Mouse (Mus musculus) heart, postnatal 0 days (tissue): ENCODE measurements around the gene Fbxl18. TPM values are rescaled to one million over a fixed set of nuclear protein-coding genes. Genes with fewer than 3 reads are reported as not detected.
"Not testable (repeated sequence)": the region's sequence is repeated elsewhere in the genome, so short reads cannot be mapped to it uniquely, and the experiment has no call there.

Experiments used
- ATAC-seq: fragments of 200-750 bp; cut with Nextera tagmentation; 2 replicates; pipeline ENCODE4 v1.8.0; 2017; ENCODE audit warnings: low read depth, moderate number of reproducible peaks, moderate library complexity; ENCODE audit not compliant: insufficient read depth
- DNase-seq: peaks from one replicate; pipeline ENCODE4 v3.0.0-alpha.2; 2016; ENCODE audit warnings: low spot score
- H3K27ac ChIP-seq: fragments of 300-500 bp; sonication (generic); 2 replicates; pipeline ENCODE4 v1.5.1; 2014; ENCODE audit warnings: low read depth, mild to moderate bottlenecking
- H3K27me3 ChIP-seq: fragments of 300-500 bp; sonication (generic); 2 replicates; pipeline ENCODE4 v1.6.1; 2014; ENCODE audit warnings: low read length, mixed read lengths; ENCODE audit not compliant: control insufficient read depth, insufficient read depth
- H3K36me3 ChIP-seq: fragments of 300-500 bp; sonication (generic); replicated peaks from 2 replicates; pipeline ENCODE4 v1.6.1; 2014; ENCODE audit warnings: low read length, mixed read lengths; ENCODE audit not compliant: control insufficient read depth, insufficient read depth
- H3K4me1 ChIP-seq: fragments of 300-500 bp; sonication (generic); 2 replicates; pipeline ENCODE4 v1.6.1; 2014; ENCODE audit warnings: antibody characterized with exemption; ENCODE audit not compliant: control insufficient read depth, insufficient read depth
- H3K4me2 ChIP-seq: fragments of 300-500 bp; sonication (generic); 2 replicates; pipeline ENCODE4 v1.6.1; 2014; ENCODE audit warnings: low read depth, mild to moderate bottlenecking, low read length, moderate library complexity
- H3K4me3 ChIP-seq: fragments of 300-500 bp; sonication (generic); 2 replicates; pipeline ENCODE4 v1.5.1; 2014; ENCODE audit warnings: low read depth, low read length
- H3K9ac ChIP-seq: fragments of 300-500 bp; sonication (generic); replicated peaks from 2 replicates; pipeline ENCODE4 v1.6.1; 2014; ENCODE audit warnings: low read depth, low read length, mixed read lengths
- H3K9me3 ChIP-seq: fragments of 300-500 bp; sonication (generic); replicated peaks from 2 replicates; pipeline ENCODE4 v1.6.1; 2016; ENCODE audit warnings: low read length; ENCODE audit not compliant: control insufficient read depth
- CTCF ChIP-seq: IDR thresholded peaks from 2 replicates; pipeline ENCODE4 v1.5.1; 2016; ENCODE audit warnings: antibody characterized with exemption, control low read depth, low read depth
- EP300 ChIP-seq: IDR thresholded peaks from 2 replicates; pipeline ENCODE4 v1.6.1; 2016; ENCODE audit warnings: antibody characterized with exemption, low read depth
- WGBS: fragments of 180-500 bp; shearing (Covaris S2); extraction: QIAGEN DNeasy Blood & Tissue Kit; methylation state at CpG from one replicate; pipeline ENCODE4 v1.1.7; 2014; 5-methylcytosine and 5-hydroxymethylcytosine counted together
- polyA plus RNA-seq: library from polyadenylated mRNA; unstranded; fragments of >200 nt; fragmentation: Nextera tagmentation; extraction: Ambion mirVana; gene quantifications from 2 replicates; pipeline ENCODE4 v1.2.1, GENCODE M21; 2015
- total RNA-seq: library from RNA; depleted of rRNA; stranded (reverse); fragments of >200 nt; gene quantifications from 2 replicates; pipeline ENCODE4 v1.2.3, GENCODE M21; 2014; ENCODE audit warnings: low replicate concordance

Fbxl18 gene
- total and polyA plus RNA-seq, 2 experiments from 2014 or later: 7.3 to 17.8 TPM

DNA sequence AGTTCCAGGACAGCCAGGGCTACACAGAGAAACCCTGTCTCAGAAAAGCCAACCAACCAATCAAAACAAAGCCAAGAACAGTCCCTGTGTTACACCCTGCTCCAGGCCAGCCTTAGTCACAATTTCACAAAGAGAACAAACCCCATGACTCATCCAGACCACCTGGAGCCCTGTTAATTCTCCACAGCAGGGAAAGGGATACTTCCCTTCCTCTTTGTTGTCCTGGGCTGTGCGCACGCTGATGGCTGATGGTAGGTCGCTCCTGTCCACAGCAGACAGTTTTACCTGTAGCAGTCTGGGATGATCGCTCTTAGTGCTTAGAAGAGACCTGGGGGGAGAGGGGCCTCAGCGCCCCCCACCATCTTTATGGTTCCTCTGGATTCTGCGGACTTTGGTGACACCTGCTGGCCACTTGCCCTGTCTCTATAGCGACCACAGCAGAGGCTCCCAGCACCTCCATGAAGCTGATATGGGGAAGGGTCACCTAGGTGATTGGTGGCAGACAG, 53.0 kb downstream of the Fbxl18 start:
- ATAC-seq (peak; percentile 52), DNase-seq (peak; percentile 43)
- Histone ChIP-seq H3K9me3 (no peaks in the 10 kb centered on the region), H3K27ac (peak overlapping the region; percentile 58; the same call in 1 of the 2 replicates), H3K9ac (no peak overlapping the region), H3K4me1 (no peaks in the 10 kb centered on the region; the same call in 1 of the 2 replicates), H3K4me3 (no peak overlapping the region), H3K36me3 (no peaks in the 10 kb centered on the region), H3K27me3 (no peaks in the 10 kb centered on the region), H3K4me2 (no peak overlapping the region)
- TF ChIP-seq EP300 (no peak), CTCF (peak; percentile 51)
- WGBS: 40% methylated on average over 7 of the region's 7 CpGs

DNA sequence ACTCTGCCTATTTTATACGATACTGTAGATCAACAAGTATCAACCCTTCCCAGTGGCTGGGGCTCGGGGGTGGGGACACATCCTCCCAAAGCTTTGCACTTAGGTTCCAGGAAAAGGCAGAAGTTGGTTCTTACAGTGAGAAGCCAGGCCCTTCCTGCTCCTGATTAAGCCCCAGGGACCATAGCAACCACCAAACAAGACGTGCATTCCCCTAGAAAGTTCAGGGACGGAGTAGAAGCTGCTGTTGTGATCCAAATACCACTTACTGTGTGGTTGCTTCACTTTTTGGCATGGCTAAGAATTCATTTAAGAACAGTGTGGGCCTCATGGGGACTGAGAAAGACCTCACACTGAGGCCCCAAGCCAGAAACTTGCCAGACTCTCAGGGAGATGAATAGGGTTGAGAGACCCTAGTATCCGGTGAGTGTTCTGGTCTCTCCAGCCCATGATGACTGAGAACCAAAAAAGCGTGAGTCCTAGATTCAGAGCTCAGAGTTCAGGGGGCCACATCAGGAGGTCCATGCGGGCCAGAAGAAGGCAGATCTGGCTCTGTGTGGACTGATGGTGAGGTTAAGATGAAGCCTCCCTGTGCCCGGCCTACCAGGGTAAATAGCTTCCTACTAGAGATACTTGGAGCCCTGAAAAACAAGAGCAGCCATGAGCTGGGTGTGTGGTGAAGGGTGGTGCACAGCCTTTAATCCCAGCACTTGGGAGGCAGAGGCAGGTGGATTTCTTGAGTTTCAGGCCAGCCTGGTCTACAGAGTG, 53.7 kb downstream of the Fbxl18 start:
- Histone ChIP-seq H3K27ac (peak overlapping the region; percentile 58), H3K4me2 (no peak overlapping the region), H3K27me3 (no peaks in the 10 kb centered on the region), H3K9ac (no peak overlapping the region), H3K36me3 (no peaks in the 10 kb centered on the region), H3K4me3 (no peak overlapping the region), H3K9me3 (no peaks in the 10 kb centered on the region), H3K4me1 (no peaks in the 10 kb centered on the region; the same call in 1 of the 2 replicates)
- 52% methylated on average over 8 of the region's 8 CpGs for WGBS
- peak; percentile 61 for ATAC-seq
- TF ChIP-seq EP300: no peak
- no peak for TF ChIP-seq CTCF
- DNase-seq: peak; percentile 69

DNA sequence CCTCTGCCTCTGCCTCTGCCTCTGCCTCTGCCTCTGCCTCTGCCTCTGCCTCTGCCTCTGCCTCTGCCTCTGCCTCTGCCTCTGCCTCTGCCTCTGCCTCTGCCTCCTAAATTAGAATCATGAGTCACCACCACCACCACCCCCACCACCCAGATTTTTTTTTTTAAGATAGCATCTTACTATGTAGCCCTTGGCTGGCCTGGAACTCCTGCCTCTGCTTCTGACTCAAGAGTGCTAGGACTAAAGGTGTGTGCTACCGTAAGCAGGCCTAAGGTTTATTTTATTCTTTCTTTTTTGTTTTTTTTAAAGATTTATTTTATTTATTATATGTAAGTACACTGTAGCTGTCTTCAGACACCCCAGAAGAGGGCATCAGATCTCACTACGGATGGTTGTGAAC, 57.8 kb downstream of the Fbxl18 start:
- not testable (repeated sequence) for H3K27me3 ChIP-seq, H3K9ac ChIP-seq, H3K9me3 ChIP-seq, H3K4me2 ChIP-seq, H3K4me3 ChIP-seq, H3K36me3 ChIP-seq, H3K4me1 ChIP-seq, H3K27ac ChIP-seq, ATAC-seq, DNase-seq
- 92% methylated on average over 2 of the region's 2 CpGs for WGBS

DNA sequence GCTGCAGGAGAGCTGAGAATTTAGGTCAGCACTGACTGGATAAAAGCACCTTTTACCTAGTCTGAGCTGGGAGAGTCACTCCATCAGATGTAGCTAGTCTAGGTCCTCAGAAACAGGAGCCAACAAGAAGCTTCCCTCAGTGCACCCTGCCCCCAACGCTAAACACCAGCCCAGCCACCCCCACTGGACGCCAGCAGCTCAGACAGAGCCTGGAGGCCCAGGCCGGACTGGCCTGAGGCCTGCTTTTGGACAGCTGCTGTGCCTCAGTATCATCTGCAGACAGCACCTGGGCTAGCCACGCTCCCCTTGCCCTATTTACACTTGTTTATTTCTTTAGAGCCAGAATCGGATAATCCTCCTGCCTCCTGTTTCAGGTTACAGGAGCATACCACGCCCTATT, 58.3 kb downstream of the Fbxl18 start:
- Histone ChIP-seq H3K36me3 (no peaks in the 10 kb centered on the region), H3K4me3 (no peak overlapping the region), H3K4me2 (no peak overlapping the region), H3K9me3 (peaks cover under 1% of the 10 kb centered on the region; the same call in 1 of the 2 replicates), H3K27me3 (no peaks in the 10 kb centered on the region), H3K27ac (no peak overlapping the region), H3K9ac (no peak overlapping the region), H3K4me1 (no peaks in the 10 kb centered on the region; the same call in 1 of the 2 replicates)
- TF ChIP-seq CTCF: no peak
- TF ChIP-seq EP300: no peak
- DNase-seq: no peak
- WGBS: 70% methylated on average over 6 of the region's 6 CpGs
- no peak for ATAC-seq

DNA sequence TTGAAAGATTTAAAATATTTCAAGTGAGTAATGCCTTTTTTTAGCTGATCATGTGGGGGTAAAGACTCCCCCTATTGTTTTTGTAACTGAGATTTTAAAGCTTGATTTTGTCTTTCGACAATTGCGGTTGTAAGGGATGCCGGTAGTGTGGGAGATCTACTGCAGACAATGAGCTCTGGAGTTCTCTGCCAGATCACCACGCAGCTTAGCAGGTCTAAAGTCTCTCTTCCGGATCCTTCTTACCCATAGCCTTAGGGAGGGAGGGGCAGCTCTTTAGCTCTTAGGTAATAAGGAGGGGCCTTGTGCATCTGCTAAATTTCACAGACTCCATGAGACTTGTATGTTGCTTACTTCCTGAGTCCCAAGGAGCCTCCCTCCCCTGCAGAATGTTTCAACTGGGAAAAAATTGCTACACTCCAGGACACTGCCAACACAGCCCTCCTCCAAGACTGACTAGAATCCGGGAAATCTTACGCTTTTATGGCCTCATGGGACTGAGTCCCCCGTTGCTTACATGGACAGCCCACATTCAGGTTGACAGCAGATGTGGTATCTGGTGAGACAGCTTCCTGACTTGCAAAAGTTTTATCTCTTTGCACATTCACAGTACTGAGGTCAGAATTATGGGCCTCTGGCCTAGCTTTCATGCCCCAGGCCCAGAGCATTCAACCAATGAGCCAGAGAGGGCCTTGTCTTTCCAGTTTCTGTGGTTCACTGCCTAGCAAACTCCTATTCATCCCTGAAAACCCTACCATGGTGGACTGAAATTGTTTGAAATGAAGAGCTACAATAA, 61.4 kb downstream of the Fbxl18 start:
- 63% methylated on average over 8 of the region's 8 CpGs for WGBS
- ATAC-seq: peak; percentile 20; the same call in 1 of the 2 replicates
- Histone ChIP-seq H3K36me3 (no peaks in the 10 kb centered on the region), H3K4me3 (no peak overlapping the region), H3K9me3 (peaks cover 8% of the 10 kb centered on the region; the same call in 1 of the 2 replicates), H3K4me2 (no peak overlapping the region), H3K9ac (no peak overlapping the region), H3K4me1 (no peaks in the 10 kb centered on the region), H3K27ac (no peak overlapping the region), H3K27me3 (no peaks in the 10 kb centered on the region)
- DNase-seq: no peak
- TF ChIP-seq CTCF (no peak), EP300 (no peak)
